Mouse (Mus musculus) mouse embryonic stem cell (cell line): ENCODE measurements around the gene Mindy4.
"Not testable (repeated sequence)": the region's sequence is repeated elsewhere in the genome, so short reads cannot be mapped to it uniquely, and the experiment has no call there.

ENCODE experiments used
- in situ Hi-C, 2 experiments: fragments of 300-500 bp; cut with MboI; formaldehyde crosslinking; loops; 1 replicate in 1 of 2; 3 replicates in 1 of 2; pipeline ENCODE4 v1.14.3; 2019 to 2020; ENCODE audit warnings: low sequenced_read_pairs in 2 of 2, low pct_unique_long_range_greater_than_20kb in 1 of 2, mixed read lengths in 1 of 2; ENCODE audit not compliant: unreplicated experiment in 1 of 2

Mindy4 gene

DNA sequence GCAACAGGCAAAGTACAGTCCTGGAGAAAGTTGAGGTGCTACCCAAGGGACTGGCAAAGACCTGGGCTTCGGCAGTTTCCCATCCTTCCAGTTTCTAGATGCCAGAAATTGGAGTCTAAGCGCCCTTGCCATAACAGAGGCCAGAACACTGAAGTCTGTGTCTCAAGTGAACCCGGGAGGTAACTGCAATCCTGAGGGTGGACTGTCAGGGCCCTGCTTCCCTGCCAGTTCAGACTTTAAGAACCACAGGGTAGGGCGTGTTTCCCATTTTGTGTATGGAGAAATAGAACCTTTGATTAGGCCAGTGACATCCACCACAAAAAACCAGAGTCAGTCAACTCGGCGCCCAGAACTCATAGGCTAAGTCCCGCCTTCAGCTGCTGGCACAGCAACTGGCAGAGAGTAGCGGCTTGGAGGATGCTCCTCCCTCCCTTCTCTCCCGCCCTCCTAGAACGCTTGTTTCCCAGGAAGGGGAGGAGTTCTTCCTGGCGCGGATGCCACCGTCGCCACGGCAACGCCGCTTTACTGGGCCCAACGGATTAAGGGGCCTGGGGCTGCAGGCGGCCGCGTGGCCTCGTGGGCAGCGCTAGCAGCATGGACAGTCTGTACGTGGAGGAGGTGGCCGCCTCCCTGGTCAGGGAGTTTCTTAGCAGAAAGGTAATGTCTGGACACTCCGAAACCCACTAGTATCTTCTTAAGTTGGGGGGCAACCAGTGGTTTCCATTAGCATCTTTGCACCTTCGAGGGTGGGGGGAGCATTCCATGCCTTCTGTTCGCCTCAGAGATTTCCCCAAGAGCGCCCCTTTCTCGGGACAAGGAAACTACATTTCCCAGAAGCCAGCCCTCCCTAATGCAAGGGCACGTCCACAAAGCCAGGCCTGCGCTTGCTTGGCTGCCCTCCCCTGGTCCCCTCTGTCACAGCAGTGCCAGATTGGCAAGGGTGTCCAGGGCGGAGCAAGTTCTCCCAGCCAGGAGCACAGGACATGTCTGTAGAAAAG lies at the start of gene Mindy4:
Mindy4 (plus strand) TSS at position 471 of the 998 bp plus-strand sequence.
- in situ Hi-C loops: no loop called here

DNA sequence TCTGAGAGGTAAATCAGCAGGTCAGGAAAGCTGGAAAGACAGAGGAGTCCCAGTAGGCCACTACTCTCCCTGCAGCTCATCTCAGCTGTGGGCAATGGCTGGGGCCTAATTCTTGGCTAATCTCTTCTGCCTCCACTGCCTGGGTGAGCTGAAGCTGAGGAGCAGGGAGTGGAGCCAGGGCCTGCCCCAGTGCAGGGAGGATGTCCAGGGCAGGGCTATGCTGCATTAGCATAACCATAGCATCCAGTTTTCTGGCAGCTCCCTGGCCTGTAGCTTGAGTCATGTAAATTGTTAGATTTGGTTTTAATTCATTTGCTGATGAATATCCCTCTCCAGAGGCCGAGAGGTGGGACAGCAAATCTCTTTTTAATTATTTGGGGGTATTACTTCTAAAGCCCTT lies 43.9 kb upstream of the Mindy4 start:
- in situ Hi-C loops: loop anchor here in 1 of 2 experiments (5.0 kb wide), 1 partner anchor 42 kb away; no protein-coding TSS in a partner anchor

DNA sequence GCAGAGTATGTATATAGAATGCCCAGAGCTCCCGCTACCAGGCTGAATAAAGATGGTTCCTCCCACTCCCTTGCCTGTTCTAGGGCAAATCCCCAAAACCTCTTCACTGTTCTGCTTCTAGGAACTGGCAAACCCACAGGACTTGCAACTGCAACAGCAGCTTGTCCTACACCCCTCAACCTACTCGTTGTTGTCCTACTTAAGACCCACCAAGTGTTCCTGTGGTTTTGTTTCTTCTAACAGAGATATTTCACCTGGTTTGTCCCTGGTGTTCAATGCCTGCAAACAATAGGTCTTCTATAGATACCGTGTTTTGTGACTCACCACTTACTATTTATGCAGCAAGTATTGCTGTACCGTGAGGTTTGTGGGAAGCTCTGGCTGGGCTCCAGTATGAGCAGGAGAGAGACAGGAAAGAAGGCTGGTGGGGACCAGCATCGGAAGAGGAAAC lies 41.8 kb upstream of the Mindy4 start:
- in situ Hi-C loops: no loop called here

DNA sequence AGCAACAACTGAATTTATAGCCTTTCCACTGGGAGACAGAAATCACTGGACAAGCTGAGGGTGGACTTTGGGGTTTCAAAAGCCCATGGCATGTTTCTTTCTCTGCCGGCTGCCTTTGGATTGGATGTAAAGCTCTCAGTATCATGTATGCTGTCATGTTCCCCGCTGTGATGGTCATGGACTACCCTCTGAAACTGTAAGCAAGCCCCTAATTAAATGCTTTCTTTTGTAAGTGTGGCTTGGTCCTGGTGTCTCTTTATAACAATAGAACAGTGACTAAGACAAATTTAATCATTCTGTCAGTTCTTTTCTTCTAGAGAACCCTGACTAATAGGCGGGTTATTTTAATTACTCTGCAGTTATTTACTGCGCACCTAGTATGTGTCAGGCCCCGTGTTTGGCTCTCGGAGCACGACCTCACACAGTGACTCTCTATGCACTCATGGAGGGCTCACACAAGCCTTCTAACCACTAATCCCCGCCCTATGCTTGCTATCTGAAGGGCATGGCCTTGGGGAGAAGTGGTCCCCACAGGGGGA lies 40.1 kb upstream of the Mindy4 start:
- in situ Hi-C loops: no loop called here

DNA sequence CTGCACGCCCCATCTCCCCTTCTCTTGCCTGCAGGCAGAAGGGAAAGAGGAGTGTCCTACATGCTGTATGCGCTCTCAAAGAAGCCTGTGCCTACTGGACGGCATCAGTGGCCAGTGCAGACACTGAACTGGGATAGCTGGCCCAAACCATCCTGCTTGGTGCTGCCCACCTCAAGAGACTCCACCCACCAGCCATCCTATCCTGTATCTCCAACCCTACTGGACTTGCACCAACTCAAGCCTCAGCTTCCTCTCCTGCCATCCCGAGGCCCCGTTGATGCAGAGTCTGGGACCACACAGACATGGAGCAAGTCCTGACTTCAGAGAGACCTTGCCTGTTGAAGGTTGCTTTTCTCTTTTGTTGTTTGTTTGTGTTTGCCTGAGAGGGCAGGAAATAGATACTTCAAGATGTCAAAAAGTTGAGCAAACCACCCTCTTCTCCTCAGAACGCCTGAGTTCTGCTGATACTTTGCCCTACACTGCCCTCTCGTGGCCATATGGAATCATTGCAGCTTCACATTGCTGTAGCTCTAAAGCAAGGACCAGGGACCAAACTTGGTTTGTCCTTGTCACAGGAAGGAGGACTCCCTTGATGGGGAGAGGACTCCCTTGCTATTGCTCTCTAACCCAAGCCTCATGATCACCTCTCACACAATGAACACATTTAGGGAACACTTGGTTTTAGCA lies 36.3 kb upstream of the Mindy4 start:
- in situ Hi-C loops: loop anchor here in 1 of 2 experiments (5.0 kb wide), 2 partner anchors 150 to 245 kb away; no protein-coding TSS in a partner anchor

DNA sequence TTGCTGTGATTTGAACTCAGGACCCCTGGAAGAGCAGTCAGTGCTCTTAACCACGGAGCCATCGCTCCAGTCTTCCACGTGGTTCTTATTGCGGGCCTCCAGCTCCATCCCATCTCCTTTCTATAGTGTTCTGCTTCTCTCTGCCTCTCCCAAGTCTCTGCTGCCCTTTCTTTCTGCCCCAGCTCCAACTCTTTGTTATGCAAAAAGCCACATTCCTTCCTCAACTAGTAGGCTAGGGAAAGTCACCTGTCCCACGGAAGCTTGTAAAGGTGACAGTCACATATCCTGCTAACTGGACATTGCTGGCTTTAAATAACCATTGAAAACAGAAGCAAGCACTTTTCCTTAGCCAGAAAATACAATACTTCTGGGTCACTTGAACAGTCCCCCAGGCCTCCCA lies 33.4 kb upstream of the Mindy4 start:
- in situ Hi-C loops: loop anchor here in 1 of 2 experiments (5.0 kb wide), 2 partner anchors 153 to 248 kb away; no protein-coding TSS in a partner anchor

DNA sequence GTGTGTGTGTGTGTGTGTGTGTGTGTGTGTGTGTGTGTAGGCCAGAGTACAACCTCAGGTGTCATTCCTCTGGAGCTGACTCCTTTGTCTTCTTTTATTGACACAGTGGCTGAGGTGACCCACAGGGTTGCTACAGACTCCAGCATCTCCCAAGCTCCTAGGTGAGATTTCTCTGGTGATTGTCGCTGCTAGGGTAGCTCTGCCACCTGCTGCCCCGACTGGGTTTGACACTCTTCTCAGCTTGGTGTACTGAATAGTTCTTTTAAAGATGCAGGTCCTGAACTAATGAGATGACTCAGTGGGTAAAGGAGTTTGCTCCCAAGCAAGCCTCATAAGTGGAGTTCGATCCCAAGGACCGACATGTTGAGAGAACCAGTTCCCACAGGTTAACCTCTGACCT lies 31.5 kb upstream of the Mindy4 start:
- in situ Hi-C loops: no loop called here

DNA sequence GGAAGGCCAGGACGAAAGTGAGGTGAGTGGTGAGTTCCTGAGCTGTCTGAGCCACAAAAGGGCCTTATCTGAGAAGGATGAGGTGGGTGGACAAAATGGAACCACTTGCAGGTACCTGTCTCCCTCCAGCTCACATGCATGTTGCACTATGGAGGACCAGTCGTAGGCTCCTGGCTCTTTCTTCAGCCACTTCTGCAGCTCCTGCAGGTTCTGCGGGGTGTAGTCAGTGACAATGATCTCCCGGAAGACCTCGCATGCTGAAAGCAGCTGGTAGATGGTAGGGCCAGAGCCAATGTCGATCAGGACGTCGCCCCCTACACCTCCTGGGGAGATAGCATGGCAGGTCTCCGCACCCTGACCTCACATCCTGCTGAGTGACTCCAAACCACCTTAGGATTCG lies 30.0 kb upstream of the Mindy4 start:
- in situ Hi-C loops: no loop called here

DNA sequence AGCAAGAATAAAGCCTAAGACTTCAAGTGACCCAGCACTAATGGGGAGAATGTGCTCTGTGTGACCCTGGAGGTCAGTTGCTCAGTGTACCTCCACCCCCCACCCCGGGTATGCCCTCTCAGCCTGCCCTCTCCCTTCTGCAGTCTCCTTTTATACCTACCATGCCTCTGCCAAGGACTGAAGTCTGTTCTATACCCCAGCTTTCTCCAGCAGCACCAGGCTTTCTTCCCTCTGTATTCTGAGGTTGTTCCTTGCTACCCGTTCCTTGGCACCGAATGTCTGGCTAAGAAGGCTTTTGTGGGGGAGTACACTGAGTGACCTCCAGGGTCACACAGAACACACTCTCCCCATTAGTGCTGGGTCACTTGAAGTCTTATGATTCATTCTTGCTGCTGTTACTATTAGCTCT lies 29.2 kb upstream of the Mindy4 start:
- in situ Hi-C loops: no loop called here

DNA sequence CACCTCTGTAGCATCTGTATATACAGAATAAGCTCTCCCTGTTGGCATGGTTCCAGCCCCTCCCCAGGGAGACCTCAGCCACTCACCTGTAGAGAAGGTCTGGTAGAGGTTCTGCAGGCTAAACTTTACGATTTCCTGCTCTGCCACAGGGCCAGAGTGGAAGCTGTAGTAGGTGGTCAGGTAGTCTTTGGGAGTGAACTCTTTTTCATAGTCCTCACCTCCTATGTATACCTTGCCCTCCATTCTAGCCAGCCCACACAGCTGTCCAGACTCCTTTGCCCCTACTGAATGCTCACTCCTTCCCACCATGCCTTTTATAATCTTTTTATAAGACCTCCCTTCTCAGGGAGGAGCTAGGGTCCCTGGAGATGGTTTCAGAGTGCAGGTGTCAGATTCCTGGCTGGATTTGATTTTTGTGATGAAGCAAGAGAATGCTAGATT lies 28.4 kb upstream of the Mindy4 start, which contains the start of gene Inmt:
Inmt (minus strand) TSS at position 303 of the 441 bp plus-strand sequence.
- in situ Hi-C loops: no loop called here

DNA sequence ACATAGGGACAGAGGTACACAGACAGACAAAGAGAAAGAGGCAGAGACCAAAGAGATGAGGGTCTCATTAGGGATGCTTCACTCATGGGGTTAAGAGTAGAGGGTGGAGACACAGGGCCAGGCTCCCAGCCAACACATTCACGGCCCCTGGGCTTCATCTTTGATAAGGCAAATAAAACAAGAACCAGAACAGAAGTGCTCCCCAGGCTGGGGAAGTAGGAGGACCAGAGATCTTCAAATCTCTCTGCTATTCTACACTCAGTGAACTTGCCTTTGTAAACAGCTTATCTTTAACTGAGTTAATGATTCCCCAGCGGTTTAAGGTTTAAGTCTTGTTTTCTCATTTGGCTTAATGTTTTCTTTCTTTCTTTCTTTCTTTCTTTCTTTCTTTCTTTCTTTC lies 27.7 kb upstream of the Mindy4 start:
- in situ Hi-C loops: no loop called here

DNA sequence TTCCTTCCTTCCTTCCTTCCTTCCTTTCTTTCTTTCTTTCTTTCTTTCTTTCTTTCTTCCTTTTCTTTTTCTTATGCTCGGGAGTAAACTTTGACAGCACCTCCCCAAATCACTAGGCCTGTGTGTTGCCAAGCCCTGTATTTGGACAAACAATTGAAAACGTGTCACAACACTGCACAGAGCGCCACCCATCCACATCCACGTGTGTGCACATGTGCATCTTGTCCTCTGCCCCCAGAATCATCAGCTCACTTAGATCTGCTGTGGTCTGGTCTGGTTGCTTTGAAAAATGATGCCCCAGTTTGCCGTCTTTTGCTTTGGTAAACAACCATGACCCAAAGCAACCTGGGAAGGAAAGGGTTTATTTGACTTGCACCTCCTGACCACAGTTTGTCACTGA lies 27.3 kb upstream of the Mindy4 start:
- in situ Hi-C loops: no loop called here

DNA sequence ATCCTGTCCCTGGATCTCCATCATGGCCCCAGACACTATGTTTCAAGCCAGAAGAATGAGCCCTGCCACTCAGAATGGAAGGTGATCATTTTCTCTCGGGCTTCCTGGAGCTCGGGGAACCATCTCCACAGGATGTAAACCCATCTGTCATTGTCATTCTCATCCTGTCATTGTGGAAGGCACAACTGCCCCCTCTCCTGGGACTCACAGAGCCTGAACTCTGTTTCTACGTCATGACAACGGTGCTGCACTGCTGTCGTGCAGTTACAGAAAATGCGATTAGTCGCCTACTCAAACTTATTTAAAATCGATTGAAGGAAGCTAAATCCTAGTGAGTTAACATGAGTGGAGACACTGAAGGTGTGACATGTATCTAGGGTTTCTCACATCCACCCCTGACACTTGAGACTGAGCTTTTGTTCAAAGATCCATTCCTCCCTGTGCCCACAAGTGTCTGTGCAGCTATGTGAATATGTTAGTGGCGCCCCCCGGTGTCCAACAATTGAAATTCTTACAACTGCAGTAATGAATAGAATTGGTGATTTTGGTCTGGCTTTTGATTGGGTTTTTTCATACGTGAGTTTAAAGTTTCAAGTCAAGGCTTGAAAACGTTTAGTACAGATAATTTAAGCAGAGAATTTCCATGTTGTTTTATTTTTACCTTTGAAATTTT lies 26.0 kb upstream of the Mindy4 start:
- in situ Hi-C loops: no loop called here

DNA sequence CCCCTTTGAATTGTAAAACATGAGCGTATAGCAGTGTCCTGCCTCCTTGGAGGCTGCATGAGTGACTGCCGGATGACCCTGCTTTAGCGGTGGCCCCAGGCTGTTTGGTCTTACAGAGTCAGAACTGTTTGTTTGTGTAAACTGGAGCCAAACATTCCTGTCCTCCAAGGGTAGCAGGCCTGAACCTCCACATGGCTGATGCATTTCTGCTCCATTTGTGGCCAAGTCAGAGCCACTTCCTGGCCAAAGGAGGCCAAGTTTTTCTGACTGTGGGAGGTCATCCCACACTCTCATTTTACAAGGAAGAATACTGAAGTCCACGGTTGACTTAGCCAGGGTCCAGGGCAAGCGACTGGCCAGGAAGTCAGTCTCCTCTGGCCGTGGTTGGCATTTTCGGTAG lies 23.6 kb upstream of the Mindy4 start:
- in situ Hi-C loops: no loop called here

DNA sequence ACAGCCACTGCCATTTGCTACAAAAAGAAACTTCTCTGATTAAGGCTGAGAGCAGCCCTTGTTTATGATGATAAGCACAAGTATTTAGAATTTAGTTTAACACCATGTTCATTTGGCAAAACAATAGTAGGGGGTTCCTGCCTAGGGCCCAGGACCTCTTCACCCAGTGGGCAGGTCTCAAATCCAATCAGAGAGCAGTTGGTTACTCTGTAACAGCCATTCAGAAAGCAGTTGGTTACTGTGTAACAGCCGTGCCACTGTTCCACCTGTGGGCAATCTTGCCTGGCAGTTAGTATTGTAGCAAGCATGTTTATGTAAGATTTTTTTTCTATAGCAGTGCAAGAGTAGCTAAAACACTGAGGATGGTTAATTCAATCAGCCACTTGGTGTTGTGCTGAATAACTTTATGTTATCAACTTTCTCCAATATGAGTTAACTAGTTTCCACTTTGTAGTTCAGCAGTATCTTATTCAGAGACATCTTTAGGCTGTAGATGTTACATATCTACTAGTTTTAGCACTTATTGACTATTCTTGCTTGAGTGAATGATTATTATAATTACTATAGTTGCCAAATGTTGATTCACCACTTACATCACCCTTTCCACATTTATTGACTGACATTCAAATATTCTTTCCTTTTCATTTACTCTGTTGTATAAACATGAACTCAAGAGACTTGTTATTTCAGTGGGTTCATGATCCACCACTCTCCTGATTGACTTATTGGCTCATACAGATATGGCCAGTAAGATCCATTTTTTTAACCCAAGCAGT lies 20.3 kb upstream of the Mindy4 start:
- in situ Hi-C loops: no loop called here

DNA sequence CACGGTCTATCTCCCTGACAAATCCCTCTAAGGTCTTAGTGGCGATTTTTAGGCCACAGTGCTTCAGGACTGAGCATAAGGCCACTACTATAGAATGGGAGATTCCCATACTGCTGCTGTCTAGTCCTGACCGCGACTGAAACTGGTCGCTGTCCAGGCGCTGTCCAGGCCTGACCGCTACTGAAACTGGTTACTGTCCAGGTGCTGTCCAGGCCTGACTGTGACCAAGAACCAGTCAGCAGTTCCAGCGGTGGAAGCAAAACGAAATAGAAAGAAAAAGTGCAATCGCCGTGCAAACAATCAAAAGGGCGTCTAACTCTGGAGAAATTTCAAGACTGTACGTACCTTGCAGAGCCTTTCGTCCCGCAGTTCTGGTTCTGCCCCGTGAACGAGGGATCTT lies 15.4 kb upstream of the Mindy4 start:
- in situ Hi-C loops: not testable (repeated sequence)

DNA sequence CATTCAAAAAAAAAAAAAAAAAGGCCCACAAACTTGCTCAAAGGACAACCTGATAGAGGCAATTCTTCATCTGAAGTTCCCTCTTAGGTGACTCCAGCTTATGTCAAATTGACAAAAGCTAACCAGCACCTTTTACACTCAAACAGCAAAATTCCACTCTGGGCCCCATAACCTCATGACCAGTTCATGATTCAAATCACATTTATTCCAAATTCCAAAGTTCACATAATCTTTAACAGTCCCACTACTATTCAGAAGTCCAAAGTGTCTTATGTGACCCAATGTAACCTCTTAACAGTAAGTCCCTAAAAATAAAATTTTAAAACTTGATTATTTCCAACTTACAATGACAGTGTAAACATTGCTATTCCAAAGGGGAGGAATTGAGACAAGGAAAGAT lies 13.8 kb upstream of the Mindy4 start:
- in situ Hi-C loops: no loop called here

DNA sequence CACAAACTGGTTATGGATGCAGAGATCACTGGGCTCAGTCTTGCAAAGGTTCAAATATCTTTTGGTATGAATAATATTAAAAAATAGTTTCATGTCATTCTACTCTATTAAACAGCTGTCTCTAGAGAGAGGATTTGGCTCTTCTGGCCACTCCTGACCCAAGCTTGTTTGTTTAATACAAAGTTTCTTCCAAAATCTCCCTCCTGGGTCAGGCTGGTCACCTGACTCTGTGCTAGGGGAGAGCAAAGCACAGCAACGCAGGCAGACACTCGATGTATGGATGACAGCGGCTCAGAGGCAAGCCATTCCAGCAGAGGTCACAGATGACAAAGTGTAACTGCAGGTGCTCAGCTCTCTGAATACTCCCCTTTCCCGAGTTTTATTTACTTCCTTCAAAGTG lies 11.6 kb upstream of the Mindy4 start:
- in situ Hi-C loops: no loop called here
